ENCODE assay signal across 8 mouse cellular contexts in genomic region chr5:135778471-135779445, GRCm38 (mm10). TPM values are rescaled to one million over a fixed set of nuclear protein-coding genes. Genes with fewer than 3 reads are reported as not detected.
DNase-seq lines count a peak whose midpoint lies in the region; ATAC-seq and TF ChIP-seq lines count a peak whose summit lies in the region.

Gene Mdh2, plus strand, starts transcription at chr5:135778480.

- peak within 1 kb of the TSS; percentile 94 for H3K27ac ChIP-seq in embryonic facial prominence, embryonic 14.5 days (replicated peaks; ENCODE audit: low read depth, low read length)
- H3K27ac ChIP-seq in heart, adult 2 months, result peak within 1 kb of the TSS; percentile 97
- H3K27ac ChIP-seq in limb, embryonic 13.5 days, result peak within 1 kb of the TSS; percentile 90
- H3K27ac ChIP-seq in midbrain, embryonic 16.5 days (ENCODE audit: low read length), result peak within 1 kb of the TSS; percentile 96

- peak; percentile 77; the same call in 1 of the 2 replicates for TF ChIP-seq EP300 in heart, adult 2 months (IDR thresholded peaks at IDR 0.05; ENCODE audit: insufficient read depth, low read depth, low read length)

- peaks cover 2% of the 10 kb centered on the region; the same call in 1 of the 2 replicates for H3K79me2 ChIP-seq in heart, adult 2 months (replicated peaks; ENCODE audit: control insufficient read depth, insufficient read depth, low read length)

- no peaks in the 10 kb centered on the region for H3K27me3 ChIP-seq in embryonic facial prominence, embryonic 14.5 days (replicated peaks; ENCODE audit: control insufficient read depth, insufficient read depth, low read length)
- H3K27me3 ChIP-seq in heart, adult 2 months (ENCODE audit: control insufficient read depth, insufficient read depth, low read length), result no peaks in the 10 kb centered on the region
- H3K27me3 ChIP-seq in limb, embryonic 13.5 days, result no peaks in the 10 kb centered on the region
- no peaks in the 10 kb centered on the region for H3K27me3 ChIP-seq in midbrain, embryonic 16.5 days (ENCODE audit: control insufficient read depth, insufficient read depth, low read depth, low read length)

- peaks cover 25% of the 10 kb centered on the region for H3K36me3 ChIP-seq in embryonic facial prominence, embryonic 14.5 days (ENCODE audit: control insufficient read depth, insufficient read depth, low read length)
- peaks cover 8% of the 10 kb centered on the region; the same call in 1 of the 2 replicates for H3K36me3 ChIP-seq in heart, adult 2 months (ENCODE audit: control insufficient read depth, insufficient read depth, low read length)
- H3K36me3 ChIP-seq in limb, embryonic 13.5 days, result peaks cover 30% of the 10 kb centered on the region
- H3K36me3 ChIP-seq in midbrain, embryonic 16.5 days (ENCODE audit: control insufficient read depth, insufficient read depth, low read length), result peaks cover 9% of the 10 kb centered on the region

- WGBS in embryonic facial prominence, embryonic 14.5 days, result under 1% methylated on average over 48 of the region's 70 CpGs
- under 1% methylated on average over 70 of the region's 70 CpGs for WGBS in heart, adult 2 months
- under 1% methylated on average over 67 of the region's 70 CpGs for WGBS in limb, embryonic 13.5 days
- 1% methylated on average over 70 of the region's 70 CpGs for WGBS in midbrain, embryonic 16.5 days

- peaks cover 11% of the 10 kb centered on the region for H3K4me1 ChIP-seq in embryonic facial prominence, embryonic 14.5 days (ENCODE audit: control insufficient read depth, insufficient read depth, low read length)
- peaks cover 6% of the 10 kb centered on the region for H3K4me1 ChIP-seq in heart, adult 2 months (ENCODE audit: control insufficient read depth, insufficient read depth, low read length)
- peaks cover 26% of the 10 kb centered on the region for H3K4me1 ChIP-seq in limb, embryonic 13.5 days
- peaks cover 25% of the 10 kb centered on the region for H3K4me1 ChIP-seq in midbrain, embryonic 16.5 days (ENCODE audit: control insufficient read depth, insufficient read depth, low read length)

- DNase-seq in 3T3-L1 (ENCODE audit: low read depth, low spot score), result peak; percentile 100
- peak; percentile 91 to 98 for DNase-seq in adrenal gland, postnatal 4 days (ENCODE audit: low spot score in 2 of 2)
- peak; percentile 100 for DNase-seq in embryonic facial prominence, embryonic 14.5 days (ENCODE audit: low spot score)
- peak; percentile 96 to 99 for DNase-seq in heart, adult 2 months
- peak; percentile 100 for DNase-seq in kidney, adult 8-10 months
- peak; percentile 95 to 100 for DNase-seq in spleen, postnatal 10 days (ENCODE audit: low spot score in 2 of 2)

- TF ChIP-seq CTCF in heart, adult 2 months (IDR thresholded peaks at IDR 0.05), result no peak

- peak; percentile 99 for TF ChIP-seq POLR2A in heart, adult 2 months (IDR thresholded peaks at IDR 0.05; ENCODE audit: insufficient read depth, low read depth, low read length)

- H3K4me2 ChIP-seq in embryonic facial prominence, embryonic 14.5 days (ENCODE audit: low read depth, low read length), result peak within 1 kb of the TSS; percentile 95
- H3K4me2 ChIP-seq in limb, embryonic 13.5 days (replicated peaks), result peak within 1 kb of the TSS; percentile 92
- H3K4me2 ChIP-seq in midbrain, embryonic 16.5 days (ENCODE audit: low read length), result peak within 1 kb of the TSS; percentile 94

- intact Hi-C loops in heart, adult 2 months (cut with DNase I), result loop anchor here (1.0 to 5.0 kb wide), 3 partner anchors 28 to 231 kb away; partner anchors contain the start of genes Hip1 and Srrm3

- peak within 1 kb of the TSS; percentile 67 for H3K4me3 ChIP-seq in embryonic facial prominence, embryonic 14.5 days (ENCODE audit: low read depth, low read length)
- H3K4me3 ChIP-seq in heart, adult 2 months, result peak within 1 kb of the TSS; percentile 100
- H3K4me3 ChIP-seq in limb, embryonic 13.5 days, result peak within 1 kb of the TSS; percentile 88
- H3K4me3 ChIP-seq in midbrain, embryonic 16.5 days (ENCODE audit: low read depth, low read length), result peak within 1 kb of the TSS; percentile 93

- H3K9me3 ChIP-seq in embryonic facial prominence, embryonic 14.5 days (ENCODE audit: control insufficient read depth, low read length), result no peaks in the 10 kb centered on the region
- no peaks in the 10 kb centered on the region for H3K9me3 ChIP-seq in limb, embryonic 13.5 days
- H3K9me3 ChIP-seq in midbrain, embryonic 16.5 days (replicated peaks; ENCODE audit: control insufficient read depth, low read length, poor library complexity, severe bottlenecking), result no peaks in the 10 kb centered on the region

- peak within 1 kb of the TSS; percentile 99 for H3K9ac ChIP-seq in embryonic facial prominence, embryonic 14.5 days (ENCODE audit: low read depth, low read length)
- H3K9ac ChIP-seq in heart, adult 2 months (ENCODE audit: low read depth, low read length), result peak within 1 kb of the TSS; percentile 97
- H3K9ac ChIP-seq in limb, embryonic 13.5 days, result peak within 1 kb of the TSS; percentile 96
- H3K9ac ChIP-seq in midbrain, embryonic 16.5 days (ENCODE audit: low read depth, low read length), result peak within 1 kb of the TSS; percentile 98

- ATAC-seq in embryonic facial prominence, embryonic 14.5 days (ENCODE audit: low read depth), result peak; percentile 98
- ATAC-seq in limb, embryonic 13.5 days (ENCODE audit: low FRiP score, low read depth), result peak; percentile 99
- peak; percentile 98 for ATAC-seq in midbrain, embryonic 16.5 days

RNA-seq across cellular contexts. Expression of gene Mdh2, which starts in this region (rescaled TPM):
- total RNA-seq in adrenal gland, postnatal 4 days (2021), result 100 to 1,000 TPM; 433 to 459 TPM
- 481 and 483 TPM in 2 replicates for polyA plus RNA-seq in embryonic facial prominence, embryonic 14.5 days (2014; fragmentation: Nextera tagmentation; extraction: Ambion mirVana)
- 1,000 to 10,000 TPM; 1,645 to 1,928 TPM for total RNA-seq in heart, adult 2 months (2021)
- 2,909 and 3,459 TPM in 2 replicates for polyA plus RNA-seq in heart, adult 2 months (2012; rRNA removed)
- 449 and 457 TPM in 2 replicates for polyA plus RNA-seq in limb, embryonic 13.5 days (2015; fragmentation: Nextera tagmentation; extraction: Ambion mirVana)
- 565 and 600 TPM in 2 replicates for polyA plus RNA-seq in midbrain, embryonic 16.5 days (2015; fragmentation: Nextera tagmentation; extraction: Ambion mirVana)

Comparison
In these comparisons a context has a peak if more than half of its experiments do, and no peak if none do; other contexts are left out.
1. Peak in every context shown above with its lines: DNase-seq, ATAC-seq, H3K4me3 ChIP-seq and H3K27ac ChIP-seq.